Mouse (Mus musculus): ENCODE data around the gene Olfr553. TPM values are rescaled to one million over a fixed set of nuclear protein-coding genes. Genes with fewer than 3 reads are reported as not detected.
"Not testable (repeated sequence)": the region's sequence is repeated elsewhere in the genome, so short reads cannot be mapped to it uniquely, and the experiment has no call there.

The Olfr553 gene
- not detected for total RNA-seq (2021)
- long read RNA-seq, experiment 1: 0 reads
- long read RNA-seq, experiment 2: 0 reads

- intact Hi-C loops (cut with DNase I): no loop called here
- DNase-seq: no peak
These were observed at the start of gene Olfr553 for GRCm38 (mm10) chr7:102618118-102618517. Olfr553 (minus strand) TSS chr7:102618218.

- no peak for DNase-seq
- intact Hi-C loops (cut with DNase I): no loop called here
These were observed 47.4 kb upstream of the Olfr553 start for GRCm38 (mm10) chr7:102665378-102665777.

- intact Hi-C loops (cut with DNase I): no loop called here
- DNase-seq: no peak
These were observed 46.6 kb upstream of the Olfr553 start, which contains the start of gene Olfr556 for GRCm38 (mm10) chr7:102664599-102664998. Olfr556 (plus strand) TSS chr7:102664899.

DNA sequence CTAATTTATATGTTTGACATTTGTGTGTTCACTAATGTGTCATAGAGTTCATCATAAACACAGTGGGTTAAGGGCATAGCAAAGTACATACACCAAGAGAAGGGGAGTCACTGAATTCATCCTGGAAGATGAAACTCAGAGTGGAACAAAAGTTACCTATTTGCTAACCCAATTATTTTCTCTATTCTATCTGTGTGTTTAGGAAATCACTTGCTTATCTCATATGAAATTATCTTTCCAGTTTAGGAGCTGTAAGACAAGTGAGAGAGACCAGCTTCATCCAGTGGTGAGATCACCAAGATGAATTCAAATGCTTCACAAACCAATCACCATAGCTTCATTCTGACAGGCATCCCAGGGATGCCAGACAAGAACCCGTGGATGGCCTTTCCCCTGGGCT lies 40.5 kb upstream of the Olfr553 start, which contains the start of gene Olfr555:
Gene Olfr555 (plus strand): TSS at position 301 of the 400 bp plus-strand sequence.
- intact Hi-C loops (cut with DNase I): no loop called here
- no peak for DNase-seq

- DNase-seq; intact Hi-C loops (cut with DNase I): not testable (repeated sequence)
These were observed 26.9 kb upstream of the Olfr553 start for GRCm38 (mm10) chr7:102644945-102645344.

GRCm38 (mm10) chr7:102638132-102638531 lies 20.1 kb upstream of the Olfr553 start, which contains the start of gene Olfr554:
Olfr554 (plus strand) TSS chr7:102638432.
- DNase-seq: no peak
- intact Hi-C loops (cut with DNase I): no loop called here

- DNase-seq: no peak
- intact Hi-C loops (cut with DNase I): loop anchor here (1.0 kb wide), 1 partner anchor 123 kb away; no protein-coding TSS in a partner anchor
These were observed 18.6 kb upstream of the Olfr553 start for GRCm38 (mm10) chr7:102636665-102637064.

DNA sequence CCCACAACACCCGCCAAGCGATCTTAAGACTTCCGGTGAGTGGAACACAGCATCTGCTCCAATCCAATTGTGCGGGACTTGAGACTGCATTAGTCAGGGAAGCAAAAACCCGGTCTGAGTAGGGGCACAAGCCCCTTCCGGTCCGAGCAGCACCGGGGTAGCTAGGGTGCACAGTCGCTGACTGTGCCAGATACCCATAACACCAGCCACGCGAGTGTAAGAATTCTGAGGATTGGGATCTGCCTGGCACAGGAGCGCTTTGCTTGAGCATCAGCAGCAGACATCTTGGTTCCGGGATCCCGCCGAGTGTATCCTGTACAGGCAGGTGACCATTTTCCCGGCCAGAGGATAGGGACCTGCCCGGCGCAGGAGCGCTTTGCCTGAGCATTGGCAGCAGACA lies 2.4 kb upstream of the Olfr553 start:
- DNase-seq; intact Hi-C loops (cut with DNase I): not testable (repeated sequence)

DNA sequence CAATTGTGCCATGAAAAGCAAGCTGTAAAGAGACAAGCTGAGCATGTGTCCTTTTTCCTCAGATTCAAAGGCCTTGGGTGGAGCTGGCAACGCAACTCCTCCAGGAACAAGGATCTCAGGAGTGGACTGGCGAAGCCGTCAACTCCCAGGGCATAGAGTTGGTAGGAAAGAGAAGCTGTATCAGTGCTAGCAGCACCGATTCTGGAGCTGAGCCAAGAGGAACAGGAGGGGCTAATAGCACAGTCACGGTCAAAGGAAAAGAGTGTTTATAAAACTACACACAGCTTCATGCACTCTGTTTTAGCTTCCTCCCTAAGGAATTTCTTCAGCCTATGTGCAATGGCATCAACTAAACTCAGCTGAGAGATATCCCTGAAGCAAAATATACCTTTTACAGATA lies 1.6 kb upstream of the Olfr553 start:
- intact Hi-C loops (cut with DNase I): no loop called here
- no peak for DNase-seq

DNA sequence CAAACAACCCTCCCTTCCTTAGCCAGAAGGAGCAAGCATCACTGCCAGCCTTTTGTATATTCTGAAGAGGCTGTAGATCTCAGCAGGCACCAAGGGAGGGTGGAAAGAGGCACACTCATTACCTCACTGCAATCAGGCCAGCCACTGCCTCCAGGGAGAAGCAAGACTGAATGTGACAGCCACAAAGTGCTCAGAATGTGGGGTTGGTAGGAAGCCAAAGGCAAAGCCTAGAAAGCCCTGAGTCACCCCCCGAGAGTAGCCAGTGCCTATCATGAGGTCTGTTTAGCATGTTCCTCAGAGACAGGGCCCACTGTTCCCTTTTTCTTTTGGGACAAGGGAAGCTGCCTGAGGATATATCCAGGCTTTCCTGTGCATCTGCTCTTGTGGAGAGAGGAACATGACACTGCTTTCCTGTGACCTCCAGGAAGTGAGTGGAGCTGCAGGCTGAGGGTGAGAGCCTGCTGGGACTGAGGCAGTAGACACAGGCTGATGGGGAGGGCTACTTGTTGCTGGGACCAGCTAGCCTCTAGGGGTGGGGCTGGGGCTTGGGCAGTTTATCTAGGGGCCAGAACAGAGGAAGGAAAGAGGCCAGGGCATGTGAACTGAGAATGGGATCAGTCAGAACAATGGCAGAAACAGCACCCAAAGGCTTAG lies 20.5 kb downstream of the Olfr553 start, which contains the start of gene Olfr552:
Gene Olfr552 (plus strand): TSS at position 393 of the 654 bp plus-strand sequence.
- DNase-seq: no peak
- intact Hi-C loops (cut with DNase I): no loop called here

- intact Hi-C loops (cut with DNase I): no loop called here
- no peak for DNase-seq
These were observed 26.2 kb downstream of the Olfr553 start, which contains the start of gene Olfr551 for GRCm38 (mm10) chr7:102591786-102592185. Olfr551 (minus strand) TSS chr7:102591886.

DNA sequence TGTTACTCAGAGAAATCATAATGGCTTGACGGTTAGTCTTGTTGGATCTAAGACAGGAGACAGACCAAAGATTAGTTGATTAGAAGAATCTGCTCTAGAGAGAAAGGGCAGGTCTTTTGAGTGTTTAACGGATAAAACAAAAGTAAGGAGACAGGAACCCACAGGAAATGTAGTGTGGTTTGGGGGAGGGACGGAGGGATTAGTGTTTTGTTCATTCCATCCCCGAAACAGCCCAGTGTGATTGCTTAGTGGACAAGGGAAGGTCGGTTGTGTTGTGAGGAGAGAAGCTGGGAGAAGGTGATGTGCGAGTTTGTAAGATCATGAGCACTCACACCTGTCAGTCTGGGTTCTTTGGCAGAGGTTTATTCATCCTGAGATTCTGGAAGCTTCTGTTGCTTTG lies 42.0 kb downstream of the Olfr553 start:
- DNase-seq: no peak
- intact Hi-C loops (cut with DNase I): loop anchor here (2.0 kb wide), 1 partner anchor 25 kb away; no protein-coding TSS in a partner anchor

DNA sequence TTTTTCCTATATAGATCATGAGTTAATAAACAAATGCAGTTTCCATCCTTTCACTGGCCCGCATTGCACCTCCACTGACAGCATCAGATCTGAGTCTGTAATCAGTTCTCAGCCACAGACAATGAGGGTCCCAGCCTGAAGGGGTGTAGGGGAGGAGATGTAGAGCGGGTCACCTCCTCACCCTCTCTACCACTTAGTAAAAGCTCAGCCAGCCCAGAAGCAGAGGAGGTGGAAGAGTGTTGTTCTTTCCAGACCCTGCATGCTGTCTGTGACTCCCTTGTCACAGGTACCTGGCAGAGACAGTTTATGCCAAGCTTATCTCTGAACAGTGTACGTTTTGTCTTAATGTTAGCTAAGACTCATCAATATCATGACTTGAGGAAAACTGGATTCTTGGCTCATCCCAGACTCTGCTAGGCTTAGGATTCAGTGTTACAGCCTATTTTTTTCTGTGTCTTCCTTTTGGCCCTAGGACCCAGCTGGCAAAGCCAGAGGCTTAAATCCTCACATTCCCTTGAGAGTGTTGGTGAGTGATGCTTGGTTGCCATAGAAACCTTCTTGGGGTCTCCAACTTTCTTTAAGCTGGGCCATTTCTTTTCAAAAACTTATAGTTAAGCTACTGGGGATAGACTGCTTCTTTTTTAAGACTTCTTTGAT lies 44.7 kb downstream of the Olfr553 start:
- intact Hi-C loops (cut with DNase I): no loop called here
- DNase-seq: no peak

GRCm38 (mm10) chr7:102571142-102571541 lies 46.9 kb downstream of the Olfr553 start, which contains the start of gene Olfr550:
Olfr550 (plus strand) TSS chr7:102571442.
- intact Hi-C loops (cut with DNase I): no loop called here
- no peak for DNase-seq

DNA sequence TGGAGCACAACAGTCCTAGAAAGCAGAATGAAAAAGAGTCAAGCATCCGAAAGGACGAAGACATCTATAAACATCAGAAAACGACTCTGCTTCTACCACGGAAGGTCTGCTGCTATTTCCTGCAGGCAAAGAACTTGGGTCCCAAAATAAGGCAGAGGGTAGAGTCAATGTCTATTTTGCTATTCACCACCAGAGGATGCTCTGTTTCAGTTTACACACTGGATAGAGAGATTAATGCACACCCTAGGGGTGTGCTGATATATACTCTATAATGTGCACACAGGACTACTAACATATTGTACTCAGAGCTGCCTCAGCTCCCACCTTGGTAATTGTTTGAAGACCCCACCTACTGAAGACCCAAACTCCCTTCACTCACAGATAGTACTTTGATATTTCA lies 51.8 kb downstream of the Olfr553 start:
- no peak for DNase-seq
- intact Hi-C loops (cut with DNase I): no loop called here

DNA sequence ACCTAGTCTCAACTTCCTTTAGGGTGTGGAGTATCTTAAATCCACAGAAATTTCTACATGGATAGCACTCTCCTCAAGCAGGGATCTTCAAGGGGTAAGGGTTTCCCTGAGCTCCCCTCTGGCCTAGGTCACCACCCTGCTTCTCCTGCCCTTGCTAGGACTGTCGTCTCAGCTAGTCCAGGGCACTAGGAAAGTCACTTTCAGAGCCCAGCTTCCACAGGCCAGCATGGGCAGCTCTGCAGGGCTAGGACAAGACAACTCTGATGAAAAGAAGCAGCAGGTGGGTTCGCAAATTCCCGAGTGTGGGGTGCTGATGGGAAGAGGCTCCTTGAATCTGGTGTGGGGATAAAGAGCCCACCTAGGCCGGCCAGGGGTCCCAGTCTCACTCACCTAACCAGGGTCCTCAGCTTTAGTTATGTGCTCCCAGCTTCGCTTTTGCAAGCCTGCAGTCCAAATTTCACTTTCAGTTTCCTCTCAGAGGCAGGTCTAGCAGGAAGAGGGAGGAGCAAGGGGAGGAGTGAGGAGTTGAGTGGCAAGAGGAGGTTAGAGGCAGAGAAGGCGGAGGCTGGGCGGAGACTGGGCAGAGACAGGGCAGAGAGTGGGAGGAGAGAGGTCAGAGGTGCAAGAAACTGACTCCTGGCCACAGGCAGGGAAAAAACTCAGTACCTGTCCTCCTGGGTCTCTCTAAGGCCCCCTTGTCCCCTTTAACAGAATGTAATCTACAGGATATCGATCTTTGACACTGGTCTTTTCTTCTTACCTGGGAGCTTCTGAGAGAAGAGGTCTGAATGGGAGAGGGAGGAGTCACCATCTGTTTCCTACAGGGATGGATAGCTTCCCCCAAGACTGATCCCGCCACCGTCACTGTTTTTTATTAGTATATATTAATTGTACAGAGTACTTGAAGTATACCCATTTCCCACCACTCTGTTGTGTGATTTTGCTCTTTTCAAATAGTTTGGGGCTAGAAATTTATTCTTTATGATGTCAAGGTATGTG lies 52.7 kb downstream of the Olfr553 start, which contains the start of gene Trim21:
Gene Trim21 (minus strand): TSS at position 488 of the 999 bp plus-strand sequence.
- DNase-seq: peak; percentile 64 to 85
- intact Hi-C loops (cut with DNase I): no loop called here

Measured in gastrocnemius, postnatal 36 days (tissue).